Mouse (Mus musculus): ENCODE data around the gene Trim41.

DNA sequence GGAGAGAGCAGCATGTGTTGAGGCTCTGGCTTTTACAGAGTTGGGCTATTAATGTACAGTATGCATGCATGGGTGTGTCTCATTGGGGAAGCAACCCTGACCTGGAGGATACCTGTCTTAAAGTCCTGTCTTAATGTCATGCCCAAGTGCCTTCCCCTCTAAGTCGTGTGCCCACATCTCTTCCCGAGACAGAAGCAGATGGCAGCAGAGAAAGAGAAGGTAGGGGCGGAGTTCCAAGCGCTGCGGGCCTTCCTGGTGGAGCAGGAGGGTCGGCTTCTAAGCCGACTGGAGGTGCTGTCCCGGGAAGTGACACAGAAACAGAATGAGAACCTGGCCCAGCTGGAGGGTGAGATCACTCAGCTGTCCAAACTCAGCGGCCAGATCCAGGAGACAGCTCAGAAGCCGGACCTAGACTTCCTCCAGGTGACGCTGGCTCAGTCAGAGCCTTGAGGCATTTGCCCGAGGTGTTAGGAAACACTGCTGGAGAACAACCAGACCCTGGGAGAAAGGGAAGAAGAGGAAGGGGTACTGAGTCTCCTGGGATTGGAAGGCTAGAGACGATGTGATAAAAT lies 28.2 kb upstream of the Trim41 start:
- TF ChIP-seq CTCF (IDR thresholded peaks at IDR 0.05; ENCODE audit: control insufficient read depth, insufficient read depth, insufficient replicate concordance, low read depth, low read length) (no peak), POLR2A (IDR thresholded peaks at IDR 0.05; ENCODE audit: control insufficient read depth, low read depth, low read length) (no peak)
